Mouse (Mus musculus) midbrain, embryonic 16.5 days (tissue): ENCODE measurements at regions not wholly inside any gene's neighbourhood (a gene's known extent, or its start where the extent isn't known, plus 50 kb on each side); places are given as distances from the start of the nearest gene placed in this dataset.

Source experiments
- ATAC-seq: fragments of 200-750 bp; cut with Nextera tagmentation; 2 replicates; pipeline ENCODE4 v1.8.0; 2017; ENCODE audit warnings: moderate TSS enrichment
- H3K27ac ChIP-seq: fragments of 300-500 bp; sonication (generic); 2 replicates; pipeline ENCODE4 v1.5.1; 2014; ENCODE audit warnings: mild to moderate bottlenecking, low read length, mixed read lengths
- H3K27me3 ChIP-seq: fragments of 300-500 bp; sonication (generic); 2 replicates; pipeline ENCODE4 v1.6.1; 2014; ENCODE audit warnings: low read depth, low read length, mixed read lengths; ENCODE audit not compliant: control insufficient read depth, insufficient read depth
- H3K36me3 ChIP-seq: fragments of 300-500 bp; sonication (generic); 2 replicates; pipeline ENCODE4 v1.6.1; 2014; ENCODE audit warnings: mild to moderate bottlenecking, low read length, moderate library complexity, mixed read lengths; ENCODE audit not compliant: control insufficient read depth, insufficient read depth
- H3K4me1 ChIP-seq: fragments of 300-500 bp; sonication (generic); 2 replicates; pipeline ENCODE4 v1.6.1; 2014; ENCODE audit warnings: mild to moderate bottlenecking, low read length, mixed read lengths; ENCODE audit not compliant: control insufficient read depth, insufficient read depth
- H3K4me2 ChIP-seq: fragments of 300-500 bp; sonication (generic); 2 replicates; pipeline ENCODE4 v1.6.1; 2014; ENCODE audit warnings: mild to moderate bottlenecking, low read length, mixed read lengths
- H3K4me3 ChIP-seq: fragments of 300-500 bp; sonication (generic); 2 replicates; pipeline ENCODE4 v1.5.1; 2014; ENCODE audit warnings: low read depth, mild to moderate bottlenecking, low read length, moderate library complexity, mixed read lengths
- H3K9ac ChIP-seq: fragments of 300-500 bp; sonication (generic); 2 replicates; pipeline ENCODE4 v1.6.1; 2014; ENCODE audit warnings: low read depth, low read length, mixed read lengths
- H3K9me3 ChIP-seq: fragments of 300-500 bp; sonication (generic); replicated peaks from 2 replicates; pipeline ENCODE4 v1.6.1; 2014; ENCODE audit warnings: mild to moderate bottlenecking, low read length, mixed read lengths; ENCODE audit not compliant: control insufficient read depth, poor library complexity, severe bottlenecking
- WGBS: fragments of 180-500 bp; shearing (Covaris S2); extraction: QIAGEN DNeasy Blood & Tissue Kit; methylation state at CpG from one replicate; pipeline ENCODE4 v1.1.7; 2014; 5-methylcytosine and 5-hydroxymethylcytosine counted together

DNA sequence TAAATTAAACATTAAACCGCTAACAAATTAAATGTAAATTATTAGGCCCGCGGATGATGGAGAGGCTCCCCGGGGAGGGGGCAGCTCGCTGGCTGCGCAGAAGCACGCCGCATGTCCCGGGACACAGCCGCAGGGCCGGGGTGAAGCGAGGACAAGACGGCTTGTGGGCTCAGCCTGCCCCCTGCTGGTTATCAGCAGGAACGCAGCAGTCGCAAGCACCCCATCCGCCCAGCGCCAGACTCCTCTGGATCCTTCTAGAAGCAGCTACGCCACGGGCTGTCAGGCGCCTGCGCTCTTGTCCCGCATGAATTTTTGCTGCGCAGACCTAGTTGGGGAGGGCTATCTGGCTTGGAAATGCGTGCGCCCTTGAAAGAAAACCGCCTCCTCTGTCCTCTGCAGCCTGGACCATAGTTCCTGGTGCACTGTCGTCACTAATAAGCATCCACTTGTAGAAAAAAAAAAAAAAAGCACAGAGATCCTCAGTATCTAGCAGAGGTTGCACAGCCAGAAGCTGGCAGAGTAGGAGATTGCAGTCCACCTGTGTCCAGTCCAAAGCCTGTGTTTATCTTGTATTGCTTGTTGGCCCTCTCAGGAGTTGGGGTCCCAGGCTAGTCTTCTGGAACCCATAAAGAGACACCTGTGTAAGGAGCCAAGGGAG, 73.4 kb upstream of the Ppp2r5c start:
- Histone ChIP-seq H3K4me3 (peak overlapping the region; percentile 22; the same call in 1 of the 2 replicates), H3K27ac (no peak overlapping the region), H3K4me2 (peak overlapping the region; percentile 53), H3K36me3 (no peaks in the 10 kb centered on the region), H3K9me3 (no peaks in the 10 kb centered on the region), H3K9ac (0 out of 2 replicates have a peak overlapping the region, but pooled peaks have one; percentile 35), H3K27me3 (peaks cover 8% of the 10 kb centered on the region; the same call in 1 of the 2 replicates), H3K4me1 (peaks cover 22% of the 10 kb centered on the region)
- ATAC-seq, result peak; percentile 82
- WGBS, result 3% methylated on average over 27 of the region's 27 CpGs

DNA sequence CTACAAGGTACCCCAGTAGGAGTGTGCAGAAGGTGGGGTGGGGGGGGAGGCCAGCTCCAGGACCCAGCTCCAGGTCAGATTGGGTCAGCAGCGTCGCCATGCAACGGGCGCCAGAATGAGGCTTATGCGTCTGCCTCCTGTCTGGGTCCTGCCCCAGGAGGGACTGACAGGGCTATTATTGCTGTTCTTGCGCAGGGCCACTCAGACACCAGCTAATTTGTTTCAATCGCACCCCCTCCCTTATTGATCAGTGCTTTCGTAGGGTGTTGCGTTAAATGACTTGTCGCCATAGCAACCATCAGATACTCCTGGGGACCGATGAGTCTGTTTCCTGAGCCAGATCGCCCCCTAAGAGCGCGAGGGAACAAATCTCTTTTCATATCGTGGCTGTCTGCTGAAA, 71.8 kb upstream of the Ppp2r5c start:
- 0 out of 2 replicates have a peak overlapping the region, but pooled peaks have one; percentile 14 for H3K4me3 ChIP-seq
- WGBS, result 2% methylated on average over 15 of the region's 15 CpGs

DNA sequence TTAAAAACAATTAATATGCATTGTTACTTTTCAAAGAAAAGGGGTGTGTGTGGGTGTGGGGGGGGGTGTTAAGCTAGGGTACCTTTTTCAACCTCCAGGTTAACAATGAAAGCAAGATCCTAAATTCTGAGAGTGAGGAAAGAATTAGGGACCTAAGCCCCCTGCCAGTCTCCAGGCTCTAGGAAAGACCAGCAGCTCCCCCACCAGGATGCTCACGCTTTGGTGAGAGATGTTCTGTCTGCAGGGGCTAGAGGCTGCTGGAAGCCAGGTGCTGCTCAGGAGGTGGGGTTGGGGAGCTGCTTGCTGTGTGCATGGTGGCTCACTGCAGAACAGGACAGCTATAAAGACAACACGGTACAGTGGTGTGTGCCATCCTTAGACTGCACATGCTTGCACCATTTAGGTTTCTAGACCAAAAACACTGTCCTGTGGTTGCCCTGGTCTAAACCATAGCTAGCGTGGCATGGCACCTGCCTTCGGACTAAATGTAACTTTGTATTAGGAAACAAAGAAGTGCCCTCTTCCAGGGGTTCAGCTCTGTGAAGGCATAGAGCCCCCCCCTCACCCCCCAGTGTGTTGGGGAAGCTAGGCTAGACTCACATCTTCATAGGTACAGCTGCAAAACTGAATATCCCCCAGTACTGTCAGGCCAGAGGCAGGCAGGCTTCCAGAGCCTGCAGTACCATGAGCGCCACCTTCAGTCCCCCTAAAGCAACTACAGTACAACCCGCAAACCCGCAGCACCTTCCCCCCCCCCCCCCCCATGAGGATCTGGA, 70.7 kb upstream of the Ppp2r5c start:
- 24% methylated on average over 7 of the region's 7 CpGs for WGBS

More for the DNA sequence above, 71.8 kb upstream of the Ppp2r5c start:
- H3K27ac ChIP-seq, result no peak overlapping the region
- H3K4me2 ChIP-seq, result peak overlapping the region; percentile 44
- H3K9ac ChIP-seq, result peak overlapping the region; percentile 22; the same call in 1 of the 2 replicates
- no peaks in the 10 kb centered on the region for H3K36me3 ChIP-seq
- peaks cover 8% of the 10 kb centered on the region; the same call in 1 of the 2 replicates for H3K27me3 ChIP-seq
- peaks cover 26% of the 10 kb centered on the region for H3K4me1 ChIP-seq
- ATAC-seq, result no peak
- no peaks in the 10 kb centered on the region for H3K9me3 ChIP-seq

DNA sequence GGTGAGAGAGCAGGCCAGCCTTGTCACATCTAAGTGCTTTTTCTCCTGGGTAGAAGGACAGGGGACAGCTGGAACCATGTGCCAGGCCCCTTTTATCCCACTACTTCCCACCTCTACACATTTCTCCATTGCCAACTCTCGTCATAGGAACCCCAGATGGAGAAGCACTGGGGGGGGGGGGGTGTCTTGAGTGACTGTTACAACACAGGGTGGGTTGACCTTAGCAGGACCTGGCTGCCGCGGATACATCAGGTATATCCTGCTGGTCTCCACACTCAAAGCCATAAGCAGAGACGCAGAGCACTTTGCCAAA, 70.1 kb upstream of the Ppp2r5c start:
- no peak overlapping the region for H3K4me3 ChIP-seq
- no peak overlapping the region for H3K4me2 ChIP-seq
- H3K36me3 ChIP-seq, result no peaks in the 10 kb centered on the region
- H3K27me3 ChIP-seq, result peaks cover 8% of the 10 kb centered on the region; the same call in 1 of the 2 replicates
- 78% methylated on average over 4 of the region's 4 CpGs for WGBS
- H3K9me3 ChIP-seq, result no peaks in the 10 kb centered on the region
- no peak overlapping the region for H3K27ac ChIP-seq
- H3K4me1 ChIP-seq, result peaks cover 26% of the 10 kb centered on the region
- ATAC-seq, result no peak
- H3K9ac ChIP-seq, result no peak overlapping the region

More for the DNA sequence above, 70.7 kb upstream of the Ppp2r5c start:
- ATAC-seq, result no peak
- Histone ChIP-seq H3K9me3 (no peaks in the 10 kb centered on the region), H3K4me3 (no peak overlapping the region), H3K36me3 (no peaks in the 10 kb centered on the region), H3K9ac (0 out of 2 replicates have a peak overlapping the region, but pooled peaks have one; percentile 12), H3K4me1 (peaks cover 26% of the 10 kb centered on the region), H3K27me3 (peaks cover 8% of the 10 kb centered on the region; the same call in 1 of the 2 replicates), H3K27ac (no peak overlapping the region), H3K4me2 (no peak overlapping the region)

DNA sequence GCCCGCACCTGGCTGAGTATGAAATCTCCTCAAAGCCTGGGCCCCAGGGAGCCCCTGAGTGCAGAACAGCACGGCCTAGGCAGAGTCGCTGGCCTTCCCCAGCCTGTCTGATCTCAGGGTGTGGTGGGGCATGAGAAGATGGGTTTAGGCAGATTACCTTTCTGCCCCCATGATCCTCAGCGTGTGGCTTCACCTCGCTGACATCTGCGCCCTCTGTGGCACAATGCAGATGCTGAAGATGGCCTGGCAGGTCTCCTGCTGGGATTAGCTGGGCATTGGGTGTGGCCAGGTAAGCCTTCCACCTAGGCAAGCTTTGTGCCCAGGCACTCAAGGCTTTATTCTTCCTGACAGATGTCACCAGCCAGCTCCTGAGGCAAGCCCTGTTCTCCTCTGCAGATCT, 69.6 kb upstream of the Ppp2r5c start:
- Histone ChIP-seq H3K4me3 (no peak overlapping the region), H3K4me1 (peaks cover 26% of the 10 kb centered on the region), H3K36me3 (no peaks in the 10 kb centered on the region), H3K27me3 (peaks cover 8% of the 10 kb centered on the region; the same call in 1 of the 2 replicates), H3K4me2 (no peak overlapping the region), H3K27ac (no peak overlapping the region), H3K9me3 (no peaks in the 10 kb centered on the region), H3K9ac (no peak overlapping the region)
- no peak for ATAC-seq
- 29% methylated on average over 6 of the region's 6 CpGs for WGBS

DNA sequence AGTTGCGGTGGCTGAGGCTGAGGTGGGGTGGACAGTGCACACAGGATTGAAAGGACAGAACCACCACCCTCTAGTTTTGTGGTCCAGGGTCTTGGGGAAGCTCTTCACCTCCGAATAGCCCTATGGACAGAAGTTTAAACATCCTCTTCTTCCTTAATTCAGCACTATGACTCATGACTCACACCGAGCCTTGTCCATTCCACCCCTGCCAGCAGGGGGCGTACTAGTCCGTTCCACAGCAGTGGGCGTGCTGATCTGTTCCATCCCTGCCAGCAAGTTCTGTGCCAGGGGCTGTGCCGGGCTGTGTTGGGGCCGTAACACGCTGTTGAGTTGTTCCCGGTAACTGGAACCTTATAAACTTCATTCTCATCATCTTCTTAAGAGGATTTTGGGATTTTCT, 69.2 kb upstream of the Ppp2r5c start:
- no peak for ATAC-seq
- no peak overlapping the region for H3K27ac ChIP-seq
- H3K4me2 ChIP-seq, result no peak overlapping the region
- H3K27me3 ChIP-seq, result peaks cover 8% of the 10 kb centered on the region; the same call in 1 of the 2 replicates
- no peak overlapping the region for H3K4me3 ChIP-seq
- H3K36me3 ChIP-seq, result no peaks in the 10 kb centered on the region
- 45% methylated on average over 10 of the region's 10 CpGs for WGBS
- H3K9ac ChIP-seq, result no peak overlapping the region
- peaks cover 26% of the 10 kb centered on the region for H3K4me1 ChIP-seq
- H3K9me3 ChIP-seq, result no peaks in the 10 kb centered on the region

- no peak overlapping the region for H3K27ac ChIP-seq
- peaks cover 21% of the 10 kb centered on the region for H3K4me1 ChIP-seq
- no peak overlapping the region for H3K9ac ChIP-seq
- no peaks in the 10 kb centered on the region for H3K9me3 ChIP-seq
- ATAC-seq, result no peak
- H3K4me3 ChIP-seq, result no peak overlapping the region
- WGBS, result 57% methylated on average over 5 of the region's 5 CpGs
- no peaks in the 10 kb centered on the region for H3K36me3 ChIP-seq
- H3K27me3 ChIP-seq, result peaks cover 8% of the 10 kb centered on the region; the same call in 1 of the 2 replicates
- H3K4me2 ChIP-seq, result no peak overlapping the region
Measured at GRCm38 (mm10) chr12:110378302-110378701, 68.6 kb upstream of the Ppp2r5c start.

DNA sequence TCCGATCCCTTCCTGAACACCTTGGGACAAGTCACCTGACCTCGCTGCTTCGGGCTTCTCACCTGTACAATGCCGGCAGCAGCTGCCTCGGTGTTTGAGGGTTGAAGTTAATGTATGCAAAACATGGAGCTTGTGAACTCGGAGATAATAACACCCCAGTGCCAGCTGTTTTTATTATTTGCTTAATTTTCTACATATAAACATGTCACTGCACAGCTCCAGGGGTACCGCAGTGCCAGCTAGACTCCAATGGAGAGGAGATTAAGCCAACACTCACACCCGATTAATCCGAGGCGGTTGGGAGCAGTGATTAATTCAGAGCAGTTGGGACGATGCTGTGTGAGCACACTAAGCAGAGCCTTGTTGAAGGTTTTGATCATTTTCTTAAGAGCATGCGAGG, 67.2 kb upstream of the Ppp2r5c start:
- Histone ChIP-seq H3K9me3 (no peaks in the 10 kb centered on the region), H3K27me3 (no peaks in the 10 kb centered on the region), H3K27ac (no peak overlapping the region), H3K9ac (no peak overlapping the region), H3K4me3 (no peak overlapping the region), H3K4me2 (no peak overlapping the region), H3K36me3 (no peaks in the 10 kb centered on the region), H3K4me1 (peaks cover 19% of the 10 kb centered on the region)
- ATAC-seq, result no peak
- WGBS, result 29% methylated on average over 12 of the region's 12 CpGs
